Mouse (Mus musculus) midbrain, embryonic 13.5 days (tissue): ENCODE results near the gene Qdpr. TPM values are rescaled to one million over a fixed set of nuclear protein-coding genes. Genes with fewer than 3 reads are reported as not detected.

Experiments used
- ATAC-seq: fragments of 200-750 bp; cut with Nextera tagmentation; 2 replicates; pipeline ENCODE4 v1.8.0; 2017; ENCODE audit warnings: mild to moderate bottlenecking, moderate TSS enrichment, moderate library complexity
- H3K27ac ChIP-seq: fragments of 300-500 bp; sonication (generic); 2 replicates; pipeline ENCODE4 v1.5.1; 2015; ENCODE audit warnings: inconsistent platforms, mild to moderate bottlenecking, moderate library complexity
- H3K27me3 ChIP-seq: fragments of 300-500 bp; sonication (generic); 2 replicates; pipeline ENCODE4 v1.6.1; 2015; ENCODE audit warnings: mild to moderate bottlenecking, inconsistent platforms
- H3K36me3 ChIP-seq: fragments of 300-500 bp; sonication (generic); 2 replicates; pipeline ENCODE4 v1.6.1; 2015; ENCODE audit warnings: mild to moderate bottlenecking, inconsistent platforms
- H3K4me1 ChIP-seq: fragments of 300-500 bp; sonication (generic); replicated peaks from 2 replicates; pipeline ENCODE4 v1.6.1; 2015; ENCODE audit warnings: inconsistent platforms
- H3K4me2 ChIP-seq: fragments of 300-500 bp; sonication (generic); replicated peaks from 2 replicates; pipeline ENCODE4 v1.6.1; 2015; ENCODE audit warnings: moderate library complexity, mild to moderate bottlenecking, inconsistent platforms
- H3K4me3 ChIP-seq: fragments of 300-500 bp; sonication (generic); replicated peaks from 2 replicates; pipeline ENCODE4 v1.5.1; 2015; ENCODE audit warnings: mild to moderate bottlenecking, inconsistent platforms
- H3K9ac ChIP-seq: fragments of 300-500 bp; sonication (generic); replicated peaks from 2 replicates; pipeline ENCODE4 v1.6.1; 2015; ENCODE audit warnings: mild to moderate bottlenecking, inconsistent platforms
- H3K9me3 ChIP-seq: fragments of 300-500 bp; sonication (generic); 2 replicates; pipeline ENCODE4 v1.6.1; 2016; ENCODE audit warnings: mild to moderate bottlenecking, inconsistent platforms
- WGBS: fragments of 180-500 bp; shearing (Covaris S2); methylation state at CpG from one replicate; pipeline ENCODE4 v1.1.7; 2015; 5-methylcytosine and 5-hydroxymethylcytosine counted together
- polyA plus RNA-seq: library from polyadenylated mRNA; unstranded; fragments of >200 nt; fragmentation: Nextera tagmentation; extraction: Ambion mirVana; gene quantifications from 2 replicates; pipeline ENCODE4 v1.2.1, GENCODE M21; 2015

Qdpr gene
- 116 and 119 TPM in 2 replicates for polyA plus RNA-seq

DNA sequence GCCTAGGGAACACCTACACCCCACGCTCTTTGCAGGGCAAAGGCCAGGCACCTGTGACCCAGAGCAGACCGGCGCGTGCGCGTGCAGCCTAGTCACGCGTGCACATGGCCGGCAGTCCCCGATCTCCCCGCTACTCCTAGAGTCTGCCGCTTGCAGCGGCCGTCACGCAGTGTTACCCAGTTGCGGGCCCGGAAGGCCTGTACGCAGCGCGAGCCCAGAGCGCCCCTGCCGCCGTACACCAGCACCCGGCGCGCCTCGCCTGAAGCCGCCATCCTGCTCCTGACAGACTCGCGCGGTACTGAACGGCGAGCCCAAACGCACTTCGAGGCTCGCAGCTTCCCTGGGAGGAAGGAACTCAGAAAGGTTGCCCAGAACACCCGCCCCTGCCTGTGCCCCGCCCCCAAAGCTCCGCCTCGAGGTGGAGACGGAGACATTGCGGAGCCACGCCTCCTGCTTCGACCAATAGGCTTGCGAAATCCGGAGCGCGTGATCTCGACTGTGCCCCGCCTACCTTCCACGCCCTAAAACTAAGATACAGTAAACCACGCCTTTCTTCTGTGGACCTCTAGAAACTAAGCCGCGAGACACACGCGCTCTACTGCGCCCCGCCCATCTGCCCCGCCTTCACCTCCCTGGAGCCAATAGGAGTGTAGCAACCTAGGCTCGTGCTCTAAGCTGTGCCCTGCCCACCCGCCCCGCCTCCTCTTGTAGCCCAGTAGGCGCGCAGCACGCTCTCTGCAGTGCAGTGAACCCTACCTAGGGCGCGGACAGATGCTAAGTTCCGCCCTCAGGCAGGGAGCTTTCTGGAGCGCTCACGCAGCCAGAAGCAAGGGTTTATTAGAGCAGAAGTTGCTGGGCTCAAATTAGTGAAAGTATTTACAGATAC, at the start of gene Qdpr:
Qdpr (minus strand) TSS at position 406 of the 886 bp plus-strand sequence.
- WGBS, result under 1% methylated on average over 70 of the region's 70 CpGs
- no peaks in the 10 kb centered on the region; the same call in 1 of the 2 replicates for H3K27me3 ChIP-seq
- peak within 1 kb of the TSS; percentile 74 for H3K4me3 ChIP-seq
- H3K27ac ChIP-seq, result peak within 1 kb of the TSS; percentile 80
- H3K4me1 ChIP-seq, result peaks cover 22% of the 10 kb centered on the region
- no peaks in the 10 kb centered on the region for H3K9me3 ChIP-seq
- no peaks in the 10 kb centered on the region for H3K36me3 ChIP-seq
- peak within 1 kb of the TSS; percentile 79 for H3K9ac ChIP-seq
- H3K4me2 ChIP-seq, result peak within 1 kb of the TSS; percentile 94
- peak; percentile 99 for ATAC-seq

DNA sequence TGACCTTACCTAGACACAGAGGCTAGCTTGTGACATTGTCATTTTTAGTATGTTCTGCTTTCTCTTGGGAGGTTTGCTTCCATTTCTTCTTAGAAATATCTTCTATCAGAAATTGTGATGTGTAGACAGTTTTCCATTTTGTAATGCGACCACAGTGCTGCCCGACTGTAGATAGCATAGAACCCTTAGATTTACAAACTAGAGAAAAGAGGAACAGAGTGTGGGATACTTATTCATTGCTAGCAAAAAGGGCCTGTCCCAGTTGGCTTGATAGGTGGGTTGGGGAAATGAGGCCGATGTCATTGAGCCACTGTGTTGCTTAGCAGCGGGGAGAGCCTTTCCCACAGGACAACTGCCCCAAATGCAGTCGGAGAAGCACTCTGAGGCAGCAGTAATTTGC, 47.5 kb upstream of the Qdpr start:
- H3K9me3 ChIP-seq, result no peaks in the 10 kb centered on the region
- no peak overlapping the region for H3K4me3 ChIP-seq
- H3K9ac ChIP-seq, result no peak overlapping the region

GRCm38 (mm10) chr5:45496930-45497550, 47.0 kb upstream of the Qdpr start:
- ATAC-seq, result no peak
- 91% methylated on average over 12 of the region's 12 CpGs for WGBS
- H3K27ac ChIP-seq, result no peak overlapping the region

More for the DNA sequence above, 47.5 kb upstream of the Qdpr start:
- no peaks in the 10 kb centered on the region for H3K27me3 ChIP-seq
- H3K4me1 ChIP-seq, result peaks cover 17% of the 10 kb centered on the region
- no peak for ATAC-seq
- WGBS, result 89% methylated on average over 5 of the region's 5 CpGs
- H3K36me3 ChIP-seq, result peaks cover 49% of the 10 kb centered on the region
- H3K27ac ChIP-seq, result no peak overlapping the region
- no peak overlapping the region for H3K4me2 ChIP-seq

GRCm38 (mm10) chr5:45496479-45496878, 46.4 kb upstream of the Qdpr start:
- Histone ChIP-seq H3K4me2 (no peak overlapping the region), H3K27ac (no peak overlapping the region), H3K27me3 (no peaks in the 10 kb centered on the region; the same call in 1 of the 2 replicates), H3K4me1 (peaks cover 22% of the 10 kb centered on the region), H3K9me3 (no peaks in the 10 kb centered on the region), H3K4me3 (no peak overlapping the region), H3K36me3 (peaks cover 42% of the 10 kb centered on the region), H3K9ac (no peak overlapping the region)
- no peak for ATAC-seq
- 96% methylated on average over 4 of the region's 4 CpGs for WGBS

More at GRCm38 (mm10) chr5:45496930-45497550, 47.0 kb upstream of the Qdpr start:
- H3K9ac ChIP-seq, result no peak overlapping the region
- H3K4me1 ChIP-seq, result peaks cover 20% of the 10 kb centered on the region
- no peaks in the 10 kb centered on the region for H3K9me3 ChIP-seq
- no peaks in the 10 kb centered on the region; the same call in 1 of the 2 replicates for H3K27me3 ChIP-seq
- H3K36me3 ChIP-seq, result peaks cover 48% of the 10 kb centered on the region
- no peak overlapping the region for H3K4me2 ChIP-seq
- H3K4me3 ChIP-seq, result no peak overlapping the region

GRCm38 (mm10) chr5:45496042-45496441, 46.0 kb upstream of the Qdpr start:
- no peak overlapping the region for H3K4me2 ChIP-seq
- no peak for ATAC-seq
- H3K4me1 ChIP-seq, result peaks cover 23% of the 10 kb centered on the region
- H3K9me3 ChIP-seq, result no peaks in the 10 kb centered on the region
- H3K4me3 ChIP-seq, result no peak overlapping the region
- H3K9ac ChIP-seq, result no peak overlapping the region
- peaks cover 39% of the 10 kb centered on the region for H3K36me3 ChIP-seq
- no peaks in the 10 kb centered on the region; the same call in 1 of the 2 replicates for H3K27me3 ChIP-seq
- H3K27ac ChIP-seq, result no peak overlapping the region

DNA sequence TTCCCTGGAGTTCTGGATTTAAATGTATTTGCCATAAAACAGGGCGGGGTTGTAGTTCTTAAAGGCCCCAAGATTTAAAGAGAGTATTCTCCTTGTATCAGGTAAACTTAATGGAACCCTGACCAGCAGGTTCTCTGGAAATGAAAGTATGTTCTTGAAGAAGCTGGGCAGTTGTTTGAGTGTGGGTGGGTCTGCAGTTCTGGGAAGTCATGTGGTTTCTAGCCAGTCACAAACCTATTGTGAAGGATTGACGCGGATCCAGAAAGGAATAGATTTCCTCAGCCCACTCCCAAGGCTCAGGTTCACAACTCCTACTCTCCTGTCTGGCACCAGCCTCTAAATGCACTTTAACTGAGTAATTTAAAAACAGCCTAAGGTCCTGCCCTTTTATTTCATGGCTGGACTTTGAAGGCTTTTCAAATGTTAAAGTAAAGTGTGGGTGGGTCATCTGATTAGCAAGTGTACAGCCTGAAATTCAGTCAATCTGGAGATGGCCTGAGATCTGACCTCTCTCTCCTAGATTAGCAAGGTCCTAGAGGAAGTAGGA, 45.5 kb upstream of the Qdpr start:
- Histone ChIP-seq H3K36me3 (peaks cover 35% of the 10 kb centered on the region), H3K27ac (no peak overlapping the region), H3K27me3 (no peaks in the 10 kb centered on the region; the same call in 1 of the 2 replicates), H3K4me2 (no peak overlapping the region), H3K9me3 (no peaks in the 10 kb centered on the region), H3K4me3 (no peak overlapping the region), H3K4me1 (peaks cover 23% of the 10 kb centered on the region), H3K9ac (0 out of 2 replicates have a peak overlapping the region, but pooled peaks have one; percentile 8)
- no peak for ATAC-seq
- WGBS, result 85% methylated on average over 3 of the region's 3 CpGs

DNA sequence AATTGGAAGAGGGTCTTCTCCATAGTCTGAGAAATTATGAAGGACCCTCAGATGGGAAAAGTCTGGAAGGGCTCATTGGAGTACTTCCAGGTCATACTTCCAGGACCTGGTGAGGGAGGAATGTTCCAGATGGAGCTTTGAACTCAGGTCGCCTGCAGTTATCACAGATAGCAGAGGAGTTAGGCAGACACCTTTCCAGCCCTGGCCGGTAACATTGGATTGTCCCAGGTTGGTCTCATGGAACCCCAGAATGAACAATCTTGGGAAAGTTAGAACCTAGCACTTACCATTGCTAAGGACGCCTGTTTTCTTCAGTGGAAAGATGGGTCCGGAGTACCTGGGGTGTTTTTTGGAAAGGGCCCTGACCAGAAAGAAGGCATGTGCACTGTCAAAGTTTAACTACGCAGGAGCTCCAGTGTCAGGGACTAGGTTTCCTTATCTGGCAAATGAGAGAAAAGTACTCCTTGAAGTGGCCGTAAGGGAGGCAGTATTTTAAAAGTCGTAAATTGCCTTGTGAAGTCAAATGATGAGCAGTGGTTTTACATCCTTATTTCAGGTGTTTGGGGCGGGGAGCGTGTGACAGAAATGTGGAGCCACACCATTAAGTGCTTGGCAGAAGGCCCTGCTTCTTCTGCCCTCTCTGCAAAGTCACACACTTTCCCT, 44.2 kb upstream of the Qdpr start:
- no peak overlapping the region for H3K27ac ChIP-seq
- WGBS, result 70% methylated on average over 9 of the region's 9 CpGs
- H3K4me2 ChIP-seq, result peak overlapping the region; percentile 79
- H3K36me3 ChIP-seq, result peaks cover 26% of the 10 kb centered on the region
- H3K9me3 ChIP-seq, result no peaks in the 10 kb centered on the region
- H3K4me3 ChIP-seq, result peak overlapping the region; percentile 67
- H3K27me3 ChIP-seq, result no peaks in the 10 kb centered on the region; the same call in 1 of the 2 replicates
- ATAC-seq, result no peak
- H3K9ac ChIP-seq, result peak overlapping the region; percentile 73; the same call in 1 of the 2 replicates
- H3K4me1 ChIP-seq, result peaks cover 23% of the 10 kb centered on the region

DNA sequence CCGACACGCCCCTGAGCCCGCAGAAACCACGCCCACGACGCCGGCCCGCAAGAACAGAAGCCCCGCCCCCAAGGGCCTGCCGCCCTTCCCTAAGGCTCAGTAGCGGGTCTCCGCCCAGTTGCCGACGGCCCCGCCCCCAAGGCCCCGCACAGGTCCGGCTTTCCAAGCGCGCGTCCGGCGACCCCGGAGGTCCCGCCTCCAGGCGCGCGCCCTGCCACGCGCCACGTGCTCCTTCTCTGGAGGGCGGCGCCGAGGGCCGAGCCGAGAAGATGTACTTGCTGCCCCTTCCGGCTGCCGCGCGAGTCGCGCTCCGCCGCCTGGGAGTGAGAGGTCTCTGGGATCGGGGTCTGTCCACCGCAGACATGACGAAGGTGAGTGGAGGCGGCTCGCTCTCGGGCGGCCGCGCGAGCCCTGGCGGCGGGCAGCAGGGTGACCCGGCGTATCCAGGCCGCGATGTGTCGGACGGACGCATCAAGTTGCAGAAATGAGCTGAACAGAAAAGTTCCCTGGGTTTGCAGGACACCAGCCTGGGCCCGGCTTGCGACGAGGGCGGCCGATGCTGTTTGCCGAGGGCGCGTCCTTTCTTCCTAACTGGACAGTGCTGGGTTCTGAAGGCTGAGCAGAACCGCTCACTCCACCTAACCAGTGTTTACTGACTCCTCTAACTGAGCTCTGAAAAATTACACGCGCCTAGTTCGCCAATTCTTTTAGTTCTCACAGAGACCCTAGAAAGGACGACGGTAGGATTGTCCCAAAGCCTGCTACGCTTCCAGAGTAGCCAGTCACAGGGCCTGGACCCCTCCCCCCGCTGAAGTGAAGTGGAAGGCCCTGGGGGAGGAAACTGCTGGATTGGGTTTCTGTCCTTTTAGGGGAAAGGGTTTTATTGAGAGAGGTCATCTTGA, 43.4 kb upstream of the Qdpr start, which contains the start of gene Lap3:
Lap3 (plus strand) TSS at position 184 of the 902 bp plus-strand sequence.
- ATAC-seq, result peak; percentile 97
- Histone ChIP-seq H3K27me3 (no peaks in the 10 kb centered on the region; the same call in 1 of the 2 replicates), H3K9ac (peak within 1 kb of the TSS; percentile 73), H3K4me2 (peak within 1 kb of the TSS; percentile 79), H3K9me3 (no peaks in the 10 kb centered on the region), H3K4me3 (peak within 1 kb of the TSS; percentile 67), H3K36me3 (peaks cover 18% of the 10 kb centered on the region), H3K27ac (0 out of 2 replicates have a peak within 1 kb of the TSS, but pooled peaks have one; percentile 33), H3K4me1 (peaks cover 23% of the 10 kb centered on the region)
- WGBS, result under 1% methylated on average over 78 of the region's 78 CpGs

- H3K9ac ChIP-seq, result no peak overlapping the region
- H3K4me2 ChIP-seq, result no peak overlapping the region
- H3K4me3 ChIP-seq, result no peak overlapping the region
- ATAC-seq, result no peak
- H3K27me3 ChIP-seq, result no peaks in the 10 kb centered on the region; the same call in 1 of the 2 replicates
- H3K27ac ChIP-seq, result no peak overlapping the region
- peaks cover 4% of the 10 kb centered on the region; the same call in 1 of the 2 replicates for H3K36me3 ChIP-seq
- H3K4me1 ChIP-seq, result peaks cover 23% of the 10 kb centered on the region
- no peaks in the 10 kb centered on the region for H3K9me3 ChIP-seq
- WGBS, result 36% methylated on average over 4 of the region's 4 CpGs
Observed at GRCm38 (mm10) chr5:45491776-45492175, 41.7 kb upstream of the Qdpr start.

DNA sequence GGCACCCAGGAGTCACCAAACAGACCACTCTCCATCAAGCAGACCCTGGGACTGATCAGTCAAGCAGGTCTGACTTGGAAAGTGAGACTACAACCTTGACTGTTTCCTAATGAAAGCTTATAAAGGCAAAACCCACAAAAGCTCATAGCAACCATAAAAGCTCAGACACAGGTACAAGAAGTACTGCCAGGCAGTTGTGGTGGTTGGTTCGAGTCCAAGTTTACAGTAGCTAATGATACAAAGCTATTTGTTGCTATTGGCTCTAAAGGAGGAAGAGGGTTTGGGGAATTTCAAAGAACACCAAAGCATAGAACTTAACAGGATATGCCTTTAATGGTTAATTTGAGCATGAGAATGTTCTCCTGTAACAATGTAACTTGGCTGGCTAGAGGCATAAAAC, 33.6 kb upstream of the Qdpr start:
- no peaks in the 10 kb centered on the region for H3K27me3 ChIP-seq
- no peak overlapping the region for H3K9ac ChIP-seq
- no peak overlapping the region for H3K4me3 ChIP-seq
- no peak overlapping the region for H3K4me2 ChIP-seq
- no peaks in the 10 kb centered on the region for H3K4me1 ChIP-seq
- no peak for ATAC-seq
- no peaks in the 10 kb centered on the region for H3K36me3 ChIP-seq
- no peaks in the 10 kb centered on the region for H3K9me3 ChIP-seq
- WGBS, result 87% methylated on average over 1 of the region's 1 CpGs
- H3K27ac ChIP-seq, result no peak overlapping the region

GRCm38 (mm10) chr5:45482607-45483006, 32.6 kb upstream of the Qdpr start:
- no peaks in the 10 kb centered on the region for H3K9me3 ChIP-seq
- ATAC-seq, result no peak
- no peak overlapping the region for H3K9ac ChIP-seq
- no peaks in the 10 kb centered on the region for H3K27me3 ChIP-seq
- H3K4me2 ChIP-seq, result no peak overlapping the region
- H3K36me3 ChIP-seq, result no peaks in the 10 kb centered on the region
- WGBS, result 86% methylated on average over 3 of the region's 3 CpGs
- H3K27ac ChIP-seq, result no peak overlapping the region
- no peaks in the 10 kb centered on the region for H3K4me1 ChIP-seq
- H3K4me3 ChIP-seq, result no peak overlapping the region
